Mouse (Mus musculus) spleen, adult 2 months (tissue): Measurements from ENCODE around the gene Pla2r1.

Source experiments
- CTCF ChIP-seq: fragments of 200-500 bp; IDR thresholded peaks from 2 replicates; pipeline ENCODE4 v1.5.1; 2011; ENCODE audit warnings: mild to moderate bottlenecking, inconsistent platforms; ENCODE audit not compliant: insufficient read depth, insufficient read length, insufficient replicate concordance; ENCODE audit errors: extremely low read depth
- POLR2A ChIP-seq: fragments of 200-500 bp; IDR thresholded peaks from 2 replicates; pipeline ENCODE4 v1.6.1; 2011; ENCODE audit warnings: low read depth, low read length, inconsistent platforms

GRCm38 (mm10) chr2:60551673-60552072 lies 1.4 kb downstream of the Pla2r1 start:
- no peak for TF ChIP-seq POLR2A
- TF ChIP-seq CTCF, result no peak
